Mouse (Mus musculus) heart, postnatal 0 days (tissue): ENCODE results near the gene Setd6.

Experiments used
- CTCF ChIP-seq: IDR thresholded peaks from 2 replicates; pipeline ENCODE4 v1.5.1; 2016; ENCODE audit warnings: antibody characterized with exemption, control low read depth, low read depth
- EP300 ChIP-seq: IDR thresholded peaks from 2 replicates; pipeline ENCODE4 v1.6.1; 2016; ENCODE audit warnings: antibody characterized with exemption, low read depth

GRCm38 (mm10) chr8:95694631-95695030 lies 21.1 kb upstream of the Setd6 start:
- TF ChIP-seq CTCF (no peak), EP300 (no peak)
